Mouse (Mus musculus) fat pad, adult 2 months (tissue): ENCODE measurements around the gene Gm7030.
"Not testable (repeated sequence)": the region's sequence is repeated elsewhere in the genome, so short reads cannot be mapped to it uniquely, and the experiment has no call there.

Experiments
- DNase-seq: peaks from one replicate; pipeline ENCODE4 v3.0.0-alpha.2; 2011; ENCODE audit warnings: low read depth, low spot score; ENCODE audit errors: extremely low read depth

Gm7030 gene

GRCm38 (mm10) chr17:36128968-36129817 lies at the start of gene Gm7030:
TSS of gene Gm7030 (minus strand) at chr17:36129425.
- not testable (repeated sequence) for DNase-seq

GRCm38 (mm10) chr17:36178938-36179337 lies 49.7 kb upstream of the Gm7030 start:
- DNase-seq, result not testable (repeated sequence)

- DNase-seq, result not testable (repeated sequence)
These were observed 46.9 kb upstream of the Gm7030 start for GRCm38 (mm10) chr17:36176132-36176531.

GRCm38 (mm10) chr17:36170287-36170814 lies 41.1 kb upstream of the Gm7030 start:
- DNase-seq, result no peak

GRCm38 (mm10) chr17:36169753-36170152 lies 40.5 kb upstream of the Gm7030 start:
- DNase-seq, result no peak

- not testable (repeated sequence) for DNase-seq
These were observed 39.9 kb upstream of the Gm7030 start for GRCm38 (mm10) chr17:36169094-36169493.

- DNase-seq, result no peak
These were observed 38.9 kb upstream of the Gm7030 start, which contains the start of gene Gm8909 for GRCm38 (mm10) chr17:36168039-36168652. TSS of gene Gm8909 (minus strand) at chr17:36168537.

GRCm38 (mm10) chr17:36167306-36168038 lies 38.2 kb upstream of the Gm7030 start:
- no peak for DNase-seq

- not testable (repeated sequence) for DNase-seq
These were observed 37.7 kb upstream of the Gm7030 start for GRCm38 (mm10) chr17:36166901-36167300.

- DNase-seq, result no peak
These were observed 32.2 kb upstream of the Gm7030 start for GRCm38 (mm10) chr17:36161129-36162051.

GRCm38 (mm10) chr17:36158264-36158663 lies 29.0 kb upstream of the Gm7030 start:
- not testable (repeated sequence) for DNase-seq

GRCm38 (mm10) chr17:36157782-36158181 lies 28.6 kb upstream of the Gm7030 start:
- not testable (repeated sequence) for DNase-seq

- no peak for DNase-seq
These were observed 25.3 kb upstream of the Gm7030 start for GRCm38 (mm10) chr17:36154271-36155149.

GRCm38 (mm10) chr17:36151200-36151599 lies 22.0 kb upstream of the Gm7030 start:
- DNase-seq, result not testable (repeated sequence)

- not testable (repeated sequence) for DNase-seq
These were observed 19.2 kb upstream of the Gm7030 start for GRCm38 (mm10) chr17:36148468-36148867.

GRCm38 (mm10) chr17:36146937-36147336 lies 17.7 kb upstream of the Gm7030 start:
- DNase-seq, result not testable (repeated sequence)

- DNase-seq, result not testable (repeated sequence)
These were observed 16.6 kb upstream of the Gm7030 start for GRCm38 (mm10) chr17:36145861-36146156.

GRCm38 (mm10) chr17:36145111-36145860 lies 16.1 kb upstream of the Gm7030 start:
- DNase-seq, result no peak
